Mouse (Mus musculus) midbrain, embryonic 12.5 days (tissue): Measurements from ENCODE around the gene Lypd8. TPM values are rescaled to one million over a fixed set of nuclear protein-coding genes. Genes with fewer than 3 reads are reported as not detected.
A peak's percentile ranks its signal among the peaks of the same experiment; 100 is the strongest.

Experiments used
- ATAC-seq: fragments of 200-750 bp; cut with Nextera tagmentation; 2 replicates; pipeline ENCODE4 v1.8.0; 2017; ENCODE audit warnings: low read depth, moderate TSS enrichment, moderate library complexity; ENCODE audit not compliant: low FRiP score
- H3K27ac ChIP-seq: fragments of 300-500 bp; sonication (generic); replicated peaks from 2 replicates; pipeline ENCODE4 v1.5.1; 2016; ENCODE audit warnings: mild to moderate bottlenecking
- H3K27me3 ChIP-seq: fragments of 300-500 bp; sonication (generic); 2 replicates; pipeline ENCODE4 v1.6.1; 2016; ENCODE audit warnings: mild to moderate bottlenecking
- H3K36me3 ChIP-seq: fragments of 300-500 bp; sonication (generic); 2 replicates; pipeline ENCODE4 v1.6.1; 2016
- H3K4me1 ChIP-seq: fragments of 300-500 bp; sonication (generic); 2 replicates; pipeline ENCODE4 v1.6.1; 2016
- H3K4me2 ChIP-seq: fragments of 300-500 bp; sonication (generic); replicated peaks from 2 replicates; pipeline ENCODE4 v1.6.1; 2016; ENCODE audit warnings: mild to moderate bottlenecking, moderate library complexity
- H3K4me3 ChIP-seq: fragments of 300-500 bp; sonication (generic); 2 replicates; pipeline ENCODE4 v1.5.1; 2016; ENCODE audit warnings: mild to moderate bottlenecking
- H3K9ac ChIP-seq: fragments of 300-500 bp; sonication (generic); replicated peaks from 2 replicates; pipeline ENCODE4 v1.6.1; 2016; ENCODE audit warnings: mild to moderate bottlenecking, moderate library complexity
- H3K9me3 ChIP-seq: fragments of 300-500 bp; sonication (generic); 2 replicates; pipeline ENCODE4 v1.6.1; 2016; ENCODE audit warnings: mild to moderate bottlenecking
- WGBS: fragments of 180-500 bp; shearing (Covaris S2); methylation state at CpG from one replicate; pipeline ENCODE4 v1.1.7; 2016; 5-methylcytosine and 5-hydroxymethylcytosine counted together
- polyA plus RNA-seq: library from polyadenylated mRNA; unstranded; fragments of >200 nt; fragmentation: Nextera tagmentation; extraction: Ambion mirVana; gene quantifications from 2 replicates; pipeline ENCODE4 v1.2.1, GENCODE M21; 2016

The Lypd8 gene
- polyA plus RNA-seq: not detected in 2 replicates

DNA sequence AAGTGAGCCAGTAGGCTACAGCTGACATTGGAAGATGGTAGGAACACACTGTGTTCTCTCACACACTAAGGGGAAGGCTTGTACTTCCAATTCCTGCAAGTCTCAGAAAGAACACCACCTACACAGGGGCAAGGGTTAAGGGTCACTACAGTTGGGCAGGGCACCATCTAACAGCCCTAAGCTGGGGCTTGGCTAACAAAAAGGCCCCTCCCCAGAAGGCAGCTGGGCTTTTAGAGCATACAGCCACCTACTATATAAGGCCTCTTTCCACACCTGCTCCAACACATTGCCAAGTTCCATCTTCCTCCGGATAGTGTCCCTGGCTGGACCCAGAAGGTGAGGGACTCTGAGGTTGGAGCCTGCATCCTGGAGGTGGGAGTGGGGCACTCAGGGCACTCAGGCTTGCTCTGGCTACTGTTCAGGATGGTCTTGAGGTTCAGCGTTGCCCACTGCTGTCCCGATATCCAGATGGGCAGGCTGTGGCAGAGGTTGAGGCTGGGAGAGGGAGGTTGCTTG is at the start of gene Lypd8:
TSS of gene Lypd8 (plus strand) at position 281 of the 516 bp plus-strand sequence.
- Histone ChIP-seq H3K27me3 (no peaks in the 10 kb centered on the region), H3K36me3 (no peaks in the 10 kb centered on the region), H3K4me1 (no peaks in the 10 kb centered on the region), H3K9me3 (no peaks in the 10 kb centered on the region), H3K4me2 (no peak within 1 kb of the TSS), H3K9ac (no peak within 1 kb of the TSS), H3K4me3 (no peak within 1 kb of the TSS), H3K27ac (no peak within 1 kb of the TSS)
- no peak for ATAC-seq
- 92% methylated on average over 3 of the region's 3 CpGs for WGBS

DNA sequence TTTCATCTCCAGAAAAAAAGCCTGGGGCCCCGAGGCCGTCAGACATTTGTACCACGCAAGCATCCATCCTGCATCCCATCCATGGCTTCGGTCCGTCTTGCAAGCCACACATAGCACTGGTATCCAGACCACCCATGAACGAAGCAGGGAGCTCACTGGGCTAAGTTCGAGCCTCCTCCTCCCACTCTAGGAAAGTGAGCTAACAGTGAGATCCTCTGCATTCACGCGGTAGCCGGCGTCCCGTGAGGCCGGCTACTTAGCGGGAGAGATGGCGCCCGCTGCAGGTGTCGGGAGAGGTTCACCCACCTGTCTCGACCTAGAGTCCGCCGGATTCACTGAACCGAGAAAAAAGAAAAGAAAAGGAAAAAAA is 49.0 kb upstream of the Lypd8 start:
- H3K4me1 ChIP-seq: peaks cover 33% of the 10 kb centered on the region
- peak; percentile 48 for ATAC-seq
- H3K36me3 ChIP-seq: peaks cover 40% of the 10 kb centered on the region
- under 1% methylated on average over 20 of the region's 21 CpGs for WGBS
- no peaks in the 10 kb centered on the region for H3K9me3 ChIP-seq
- peak overlapping the region; percentile 87 for H3K9ac ChIP-seq
- H3K27ac ChIP-seq: peak overlapping the region; percentile 20; the same call in 1 of the 2 replicates
- peak overlapping the region; percentile 89 for H3K4me3 ChIP-seq
- H3K27me3 ChIP-seq: no peaks in the 10 kb centered on the region
- peak overlapping the region; percentile 98 for H3K4me2 ChIP-seq

GRCm38 (mm10) chr11:58330276-58331148 is 48.3 kb upstream of the Lypd8 start, which contains the start of the genes Zfp672 and Sh3bp5l:
TSS of gene Zfp672 (minus strand) at chr11:58330339.
TSS of gene Sh3bp5l (plus strand) at chr11:58330724.
- Histone ChIP-seq H3K27ac (peak within 1 kb of the TSS; percentile 67), H3K9ac (peak within 1 kb of the TSS; percentile 87), H3K4me3 (peak within 1 kb of the TSS; percentile 89), H3K27me3 (no peaks in the 10 kb centered on the region), H3K4me1 (peaks cover 33% of the 10 kb centered on the region), H3K4me2 (peak within 1 kb of the TSS; percentile 98), H3K9me3 (no peaks in the 10 kb centered on the region), H3K36me3 (peaks cover 42% of the 10 kb centered on the region)
- WGBS: under 1% methylated on average over 52 of the region's 52 CpGs
- ATAC-seq: peak; percentile 93

GRCm38 (mm10) chr11:58331149-58331495 is 47.7 kb upstream of the Lypd8 start:
- 22% methylated on average over 10 of the region's 10 CpGs for WGBS
- peak; percentile 7; the same call in 1 of the 2 replicates for ATAC-seq
- Histone ChIP-seq H3K4me2 (peak overlapping the region; percentile 98), H3K36me3 (peaks cover 43% of the 10 kb centered on the region), H3K27ac (no peak overlapping the region; the same call in 1 of the 2 replicates), H3K27me3 (no peaks in the 10 kb centered on the region), H3K9ac (peak overlapping the region; percentile 85), H3K4me3 (peak overlapping the region; percentile 89), H3K4me1 (peaks cover 33% of the 10 kb centered on the region), H3K9me3 (no peaks in the 10 kb centered on the region)

- H3K4me1 ChIP-seq: peaks cover 33% of the 10 kb centered on the region
- H3K4me2 ChIP-seq: peak overlapping the region; percentile 98
- peaks cover 47% of the 10 kb centered on the region for H3K36me3 ChIP-seq
- H3K27me3 ChIP-seq: no peaks in the 10 kb centered on the region
- 86% methylated on average over 6 of the region's 6 CpGs for WGBS
- H3K9me3 ChIP-seq: no peaks in the 10 kb centered on the region
- peak overlapping the region; percentile 89 for H3K4me3 ChIP-seq
- ATAC-seq: 0 out of 2 replicates have a peak, but pooled peaks have one; percentile 2
- peak overlapping the region; percentile 85 for H3K9ac ChIP-seq
- no peak overlapping the region for H3K27ac ChIP-seq
Observed at GRCm38 (mm10) chr11:58331546-58331945, 47.3 kb upstream of the Lypd8 start.

DNA sequence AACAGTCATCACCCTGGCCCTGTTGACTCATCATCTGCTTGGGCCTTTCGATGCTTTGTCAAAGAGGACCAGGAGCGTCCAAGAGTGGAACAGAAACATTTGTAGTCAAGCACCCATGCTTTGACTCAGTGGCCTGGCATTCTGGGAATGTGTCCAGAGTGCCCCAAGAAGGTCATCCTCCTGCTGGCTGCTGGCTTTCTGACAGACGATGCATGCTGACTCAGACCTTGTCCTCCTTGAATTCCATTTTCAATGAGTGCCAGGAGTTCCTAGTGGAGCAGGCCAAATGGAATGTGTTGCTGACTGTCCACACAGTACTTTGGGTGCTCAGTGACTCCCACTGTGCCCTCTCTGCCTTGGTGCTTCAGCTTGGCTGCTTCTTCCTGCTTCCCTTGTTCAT is 44.1 kb upstream of the Lypd8 start:
- Histone ChIP-seq H3K27me3 (no peaks in the 10 kb centered on the region), H3K4me1 (peaks cover 25% of the 10 kb centered on the region), H3K4me3 (no peak overlapping the region), H3K9ac (no peak overlapping the region), H3K27ac (no peak overlapping the region), H3K4me2 (no peak overlapping the region), H3K9me3 (no peaks in the 10 kb centered on the region), H3K36me3 (peaks cover 58% of the 10 kb centered on the region)
- no peak for ATAC-seq
- WGBS: 87% methylated on average over 3 of the region's 3 CpGs

GRCm38 (mm10) chr11:58346745-58347144 is 32.1 kb upstream of the Lypd8 start:
- H3K4me2 ChIP-seq: no peak overlapping the region
- H3K9me3 ChIP-seq: no peaks in the 10 kb centered on the region
- 93% methylated on average over 4 of the region's 4 CpGs for WGBS
- no peak overlapping the region for H3K27ac ChIP-seq
- H3K9ac ChIP-seq: no peak overlapping the region
- no peaks in the 10 kb centered on the region for H3K4me1 ChIP-seq
- no peaks in the 10 kb centered on the region for H3K27me3 ChIP-seq
- no peak overlapping the region for H3K4me3 ChIP-seq
- H3K36me3 ChIP-seq: peaks cover 65% of the 10 kb centered on the region
- no peak for ATAC-seq

DNA sequence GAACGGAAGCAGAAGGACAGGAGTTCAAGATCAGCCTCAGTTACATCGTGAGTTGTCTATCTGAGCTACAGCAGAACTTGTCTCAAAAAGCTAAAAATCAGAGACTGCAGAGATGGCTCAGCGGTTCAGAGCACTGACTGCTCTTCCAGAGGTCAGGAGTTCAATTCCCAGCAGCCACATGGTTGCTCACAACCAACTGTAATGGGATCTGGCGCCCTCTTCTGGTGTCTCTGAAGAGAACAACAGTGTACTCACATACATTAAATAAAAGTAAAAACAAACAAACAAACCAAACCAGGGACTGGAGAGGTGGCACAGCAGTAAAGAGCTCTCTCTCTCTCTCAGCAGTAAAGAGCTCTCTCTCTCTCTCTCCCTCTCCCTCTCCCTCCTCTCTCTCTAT is 28.2 kb upstream of the Lypd8 start:
- Histone ChIP-seq H3K27me3 (no peaks in the 10 kb centered on the region), H3K9ac (no peak overlapping the region), H3K9me3 (no peaks in the 10 kb centered on the region), H3K27ac (no peak overlapping the region), H3K4me2 (no peak overlapping the region), H3K4me1 (no peaks in the 10 kb centered on the region), H3K4me3 (no peak overlapping the region), H3K36me3 (peaks cover 33% of the 10 kb centered on the region)
- 71% methylated on average over 4 of the region's 4 CpGs for WGBS
- ATAC-seq: no peak

DNA sequence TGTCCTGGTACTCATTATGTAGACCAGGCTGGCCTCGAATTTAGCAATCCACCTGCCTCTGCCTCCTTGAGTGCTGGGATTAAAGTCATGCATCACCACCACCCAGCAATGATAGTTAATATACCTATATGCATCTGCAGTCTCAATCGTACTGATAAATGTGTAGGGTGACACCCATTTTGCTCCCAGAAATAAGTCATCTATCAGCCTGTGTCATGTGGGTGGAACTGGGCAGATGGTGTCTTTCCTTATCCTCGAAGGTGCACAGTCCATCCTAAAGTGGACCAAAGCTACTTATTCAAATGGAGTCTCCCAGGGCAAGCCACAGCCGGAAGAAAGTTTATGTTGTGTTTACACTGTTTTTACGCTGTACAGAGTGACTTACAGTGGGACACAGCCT is 27.7 kb upstream of the Lypd8 start:
- no peaks in the 10 kb centered on the region for H3K4me1 ChIP-seq
- H3K4me2 ChIP-seq: no peak overlapping the region
- no peak overlapping the region for H3K27ac ChIP-seq
- H3K27me3 ChIP-seq: no peaks in the 10 kb centered on the region
- H3K9ac ChIP-seq: no peak overlapping the region
- H3K9me3 ChIP-seq: no peaks in the 10 kb centered on the region
- WGBS: 87% methylated on average over 5 of the region's 5 CpGs
- ATAC-seq: no peak
- peaks cover 28% of the 10 kb centered on the region for H3K36me3 ChIP-seq
- no peak overlapping the region for H3K4me3 ChIP-seq

DNA sequence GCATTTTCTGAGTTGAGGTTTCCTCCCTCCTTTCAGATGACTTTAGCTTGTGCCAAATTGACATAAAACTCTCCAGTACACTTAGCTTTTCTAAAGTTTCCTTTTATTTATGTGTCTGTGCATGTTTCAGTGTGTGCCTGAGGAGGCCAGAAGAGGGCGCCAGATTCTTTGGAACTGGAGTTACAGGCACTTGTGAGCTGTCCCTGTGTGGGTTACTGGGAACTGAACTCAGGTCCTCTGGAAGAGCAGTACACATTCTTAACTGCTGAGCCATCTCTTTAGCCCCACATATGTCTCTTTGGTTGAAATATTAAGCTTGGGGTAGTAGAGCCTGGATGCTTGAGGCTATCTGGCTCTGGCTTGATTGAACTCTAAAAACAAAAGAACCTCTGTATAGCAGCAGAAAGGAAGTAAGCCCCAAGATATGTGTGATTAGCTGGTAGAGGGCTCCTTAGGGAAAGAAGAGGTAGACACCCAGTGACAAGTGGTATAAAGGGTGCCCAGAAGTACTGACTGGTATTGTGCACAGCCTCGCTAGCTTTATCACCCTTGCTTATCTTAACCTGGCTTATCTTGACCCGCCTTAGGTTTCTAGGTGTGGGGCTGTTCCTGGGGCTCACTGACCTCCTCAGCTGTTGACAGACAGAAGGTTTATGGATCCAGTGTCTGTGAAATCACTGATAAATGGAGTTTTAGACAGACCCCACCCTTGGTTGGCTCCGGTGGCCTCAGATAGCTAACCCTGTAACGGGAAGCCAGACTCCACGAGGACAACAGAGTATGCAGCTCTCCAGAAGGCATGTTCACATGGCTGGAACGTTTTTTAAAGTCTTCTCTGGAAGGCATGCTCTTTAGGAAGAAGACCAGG is 25.9 kb upstream of the Lypd8 start:
- Histone ChIP-seq H3K9me3 (no peaks in the 10 kb centered on the region), H3K9ac (no peak overlapping the region), H3K27ac (no peak overlapping the region), H3K4me1 (no peaks in the 10 kb centered on the region), H3K4me2 (no peak overlapping the region), H3K27me3 (no peaks in the 10 kb centered on the region), H3K36me3 (peaks cover 10% of the 10 kb centered on the region; the same call in 1 of the 2 replicates), H3K4me3 (no peak overlapping the region)
- ATAC-seq: no peak
- 71% methylated on average over 7 of the region's 7 CpGs for WGBS

- H3K27me3 ChIP-seq: no peaks in the 10 kb centered on the region
- no peaks in the 10 kb centered on the region for H3K4me1 ChIP-seq
- no peak for ATAC-seq
- no peak overlapping the region for H3K27ac ChIP-seq
- H3K4me3 ChIP-seq: no peak overlapping the region
- 80% methylated on average over 3 of the region's 3 CpGs for WGBS
- no peaks in the 10 kb centered on the region for H3K9me3 ChIP-seq
- no peak overlapping the region for H3K9ac ChIP-seq
- H3K36me3 ChIP-seq: peaks cover 9% of the 10 kb centered on the region; the same call in 1 of the 2 replicates
- no peak overlapping the region for H3K4me2 ChIP-seq
Observed at GRCm38 (mm10) chr11:58353709-58354108, 25.1 kb upstream of the Lypd8 start.
